Mouse (Mus musculus) right cerebral cortex, postnatal 10 days (tissue): ENCODE data around the gene Dop1b.
"Not testable (repeated sequence)": the region's sequence is repeated elsewhere in the genome, so short reads cannot be mapped to it uniquely, and the experiment has no call there.

Source experiments
- DNase-seq, 2 experiments: peaks; one replicate each; pipeline ENCODE4 v3.0.0; 2021; ENCODE audit warnings: low spot score in 2 of 2

The Dop1b gene

GRCm38 (mm10) chr16:93795391-93795790 is 83.7 kb downstream of the Dop1b start:
- DNase-seq = no peak

- DNase-seq = peak; percentile 44 to 56
Observed at GRCm38 (mm10) chr16:93797021-93797840, 85.5 kb downstream of the Dop1b start.

GRCm38 (mm10) chr16:93797841-93798492 is 86.3 kb downstream of the Dop1b start:
- no peak for DNase-seq

GRCm38 (mm10) chr16:93798623-93799022 is 86.9 kb downstream of the Dop1b start:
- DNase-seq = no peak

- no peak for DNase-seq
Observed at GRCm38 (mm10) chr16:93799071-93799470, 87.4 kb downstream of the Dop1b start.

- DNase-seq = no peak
Observed at GRCm38 (mm10) chr16:93799936-93800335, 88.2 kb downstream of the Dop1b start.

GRCm38 (mm10) chr16:93807167-93807566 is 95.5 kb downstream of the Dop1b start:
- DNase-seq = no peak

GRCm38 (mm10) chr16:93807961-93808554 is 96.4 kb downstream of the Dop1b start:
- DNase-seq = peak; percentile 53 to 72

GRCm38 (mm10) chr16:93815856-93816736 is 104.4 kb downstream of the Dop1b start:
- peak; percentile 73 to 75 for DNase-seq

- no peak for DNase-seq
Observed at GRCm38 (mm10) chr16:93816861-93817260, 105.2 kb downstream of the Dop1b start.

- DNase-seq = no peak
Observed at GRCm38 (mm10) chr16:93817371-93817770, 105.7 kb downstream of the Dop1b start.

GRCm38 (mm10) chr16:93818691-93819324 is 107.1 kb downstream of the Dop1b start:
- DNase-seq = no peak

- DNase-seq = no peak
Observed at GRCm38 (mm10) chr16:93819325-93819696, 107.6 kb downstream of the Dop1b start.

GRCm38 (mm10) chr16:93820040-93820439 is 108.3 kb downstream of the Dop1b start:
- DNase-seq = no peak

- no peak for DNase-seq
Observed at GRCm38 (mm10) chr16:93821706-93822105, 110.0 kb downstream of the Dop1b start.

GRCm38 (mm10) chr16:93822433-93823225 is 110.9 kb downstream of the Dop1b start:
- DNase-seq = not testable (repeated sequence)

- no peak for DNase-seq
Observed at GRCm38 (mm10) chr16:93824799-93825198, 113.1 kb downstream of the Dop1b start.

GRCm38 (mm10) chr16:93825463-93825862 is 113.8 kb downstream of the Dop1b start:
- no peak for DNase-seq

GRCm38 (mm10) chr16:93826054-93826453 is 114.3 kb downstream of the Dop1b start:
- no peak for DNase-seq

GRCm38 (mm10) chr16:93826478-93826877 is 114.8 kb downstream of the Dop1b start:
- not testable (repeated sequence) for DNase-seq
